Mouse (Mus musculus) limb, embryonic 14.5 days (tissue): Measurements from ENCODE around the gene Rpia. TPM values are rescaled to one million over a fixed set of nuclear protein-coding genes. Genes with fewer than 3 reads are reported as not detected.

Source experiments
- ATAC-seq: fragments of 200-750 bp; cut with Nextera tagmentation; 2 replicates; pipeline ENCODE4 v1.8.0; 2017; ENCODE audit warnings: low read depth, moderate number of reproducible peaks, moderate TSS enrichment; ENCODE audit not compliant: low FRiP score
- DNase-seq: peaks from one replicate; pipeline ENCODE4 v3.0.0-alpha.2; 2015; ENCODE audit warnings: low spot score
- H3K27ac ChIP-seq: fragments of 300-500 bp; sonication (generic); replicated peaks from 2 replicates; pipeline ENCODE4 v1.5.1; 2014; ENCODE audit warnings: low read depth, mild to moderate bottlenecking, low read length, moderate library complexity, mixed read lengths
- H3K27me3 ChIP-seq: fragments of 300-500 bp; sonication (generic); 2 replicates; pipeline ENCODE4 v1.6.1; 2014; ENCODE audit warnings: low read length, mixed read lengths; ENCODE audit not compliant: control insufficient read depth, insufficient read depth
- H3K36me3 ChIP-seq: fragments of 300-500 bp; sonication (generic); 2 replicates; pipeline ENCODE4 v1.6.1; 2014; ENCODE audit warnings: mild to moderate bottlenecking, low read length, moderate library complexity, mixed read lengths; ENCODE audit not compliant: control insufficient read depth, insufficient read depth
- H3K4me1 ChIP-seq: fragments of 300-500 bp; sonication (generic); 2 replicates; pipeline ENCODE4 v1.6.1; 2014; ENCODE audit warnings: antibody characterized with exemption, low read length, mixed read lengths; ENCODE audit not compliant: control insufficient read depth, insufficient read depth
- H3K4me2 ChIP-seq: fragments of 300-500 bp; sonication (generic); replicated peaks from 2 replicates; pipeline ENCODE4 v1.6.1; 2014; ENCODE audit warnings: low read depth, mild to moderate bottlenecking, low read length, moderate library complexity; ENCODE audit not compliant: severe bottlenecking
- H3K4me3 ChIP-seq: fragments of 300-500 bp; sonication (generic); replicated peaks from 2 replicates; pipeline ENCODE4 v1.5.1; 2014; ENCODE audit warnings: low read length
- H3K9ac ChIP-seq: fragments of 300-500 bp; sonication (generic); 2 replicates; pipeline ENCODE4 v1.6.1; 2014; ENCODE audit warnings: mild to moderate bottlenecking, low read depth, low read length, moderate library complexity; ENCODE audit not compliant: severe bottlenecking
- H3K9me3 ChIP-seq: fragments of 300-500 bp; sonication (generic); 2 replicates; pipeline ENCODE4 v1.6.1; 2016; ENCODE audit warnings: low read length; ENCODE audit not compliant: control insufficient read depth
- POLR2A ChIP-seq: fragments of 200-500 bp; IDR thresholded peaks from 2 replicates; pipeline ENCODE4 v1.8.0; 2012; ENCODE audit warnings: inconsistent platforms, mild to moderate bottlenecking, moderate library complexity, borderline replicate concordance; ENCODE audit not compliant: insufficient read depth, insufficient read length; ENCODE audit errors: extremely low read depth
- WGBS: fragments of 180-500 bp; shearing (Covaris S2); extraction: QIAGEN DNeasy Blood & Tissue Kit; methylation state at CpG from one replicate; pipeline ENCODE4 v1.1.7; 2014; 5-methylcytosine and 5-hydroxymethylcytosine counted together
- polyA plus RNA-seq, 2 experiments: library from polyadenylated mRNA; depleted of rRNA in 1 of 2; stranded (reverse) in 1 of 2; unstranded in 1 of 2; fragments of >200 nt; fragmentation: Nextera tagmentation in 1 of 2; extraction: Ambion mirVana in 1 of 2; gene quantifications; 2 replicates each; pipeline versions ENCODE4 v1.2.1 to v1.2.3; 2012 to 2014

Gene Rpia
- polyA plus RNA-seq, 2 experiments, result 2.8 to 24.3 TPM

- Histone ChIP-seq H3K4me1 (peaks cover 6% of the 10 kb centered on the region; the same call in 1 of the 2 replicates), H3K9me3 (no peaks in the 10 kb centered on the region), H3K27me3 (no peaks in the 10 kb centered on the region), H3K4me3 (no peak overlapping the region), H3K9ac (no peak overlapping the region), H3K36me3 (no peaks in the 10 kb centered on the region), H3K4me2 (no peak overlapping the region), H3K27ac (no peak overlapping the region)
- WGBS, result 69% methylated on average over 8 of the region's 8 CpGs
- ATAC-seq (no peak), DNase-seq (no peak)
- no peak for TF ChIP-seq POLR2A
Measured at GRCm38 (mm10) chr6:70751251-70751897, 40.7 kb downstream of the Rpia start.

DNA sequence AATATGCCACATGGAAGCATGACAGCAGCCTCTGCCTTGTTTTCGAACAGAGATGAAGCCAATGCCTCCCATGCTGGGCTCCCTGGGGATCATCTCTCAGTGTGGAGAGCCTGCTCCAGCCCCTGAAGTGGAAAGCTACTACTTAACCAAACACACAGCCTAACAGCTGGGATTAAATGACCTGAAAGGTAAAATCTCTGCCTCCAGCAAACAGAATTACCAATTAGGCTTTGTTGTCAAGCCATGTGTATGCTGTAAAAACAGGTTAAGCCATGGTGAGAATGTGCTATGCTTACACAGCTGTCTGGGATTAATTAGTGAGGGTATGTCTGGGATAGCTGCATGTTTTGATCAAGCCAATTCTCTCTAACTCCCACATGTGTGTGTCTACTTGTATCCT is 42.3 kb downstream of the Rpia start:
- TF ChIP-seq POLR2A, result no peak
- Histone ChIP-seq H3K9me3 (no peaks in the 10 kb centered on the region), H3K4me1 (peaks cover 6% of the 10 kb centered on the region; the same call in 1 of the 2 replicates), H3K27me3 (no peaks in the 10 kb centered on the region), H3K4me3 (no peak overlapping the region), H3K9ac (no peak overlapping the region), H3K4me2 (no peak overlapping the region), H3K36me3 (no peaks in the 10 kb centered on the region), H3K27ac (no peak overlapping the region)
- DNase-seq (no peak), ATAC-seq (no peak)
- 33% methylated on average over 1 of the region's 1 CpGs for WGBS

DNA sequence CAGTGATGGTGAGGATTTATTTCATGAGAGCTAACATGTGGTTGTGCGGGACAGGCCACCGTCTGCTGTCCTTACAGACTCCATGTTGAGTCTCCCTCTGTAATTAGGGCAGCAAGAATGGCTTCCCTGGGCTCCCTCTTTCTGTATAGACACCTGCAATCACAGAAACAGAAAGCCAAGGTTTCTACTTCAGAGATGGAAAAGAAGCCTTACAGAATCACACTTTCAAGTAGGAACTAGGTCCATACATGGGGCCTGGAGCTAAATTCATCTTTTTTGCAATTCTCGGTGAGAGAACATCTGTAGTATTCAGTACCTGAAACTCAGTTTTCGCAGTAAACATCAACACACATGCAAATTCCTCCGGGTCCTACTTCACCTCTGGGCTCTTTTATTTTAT is 44.3 kb downstream of the Rpia start:
- Histone ChIP-seq H3K36me3 (no peaks in the 10 kb centered on the region), H3K4me3 (no peak overlapping the region), H3K4me1 (peaks cover 6% of the 10 kb centered on the region; the same call in 1 of the 2 replicates), H3K27me3 (no peaks in the 10 kb centered on the region), H3K4me2 (no peak overlapping the region), H3K9me3 (no peaks in the 10 kb centered on the region), H3K27ac (no peak overlapping the region), H3K9ac (no peak overlapping the region)
- 85% methylated on average over 5 of the region's 5 CpGs for WGBS
- ATAC-seq, result no peak
- no peak for DNase-seq
- no peak for TF ChIP-seq POLR2A

- no peak for TF ChIP-seq POLR2A
- Histone ChIP-seq H3K4me2 (no peak overlapping the region), H3K4me1 (no peaks in the 10 kb centered on the region), H3K4me3 (no peak overlapping the region), H3K9me3 (no peaks in the 10 kb centered on the region), H3K27me3 (no peaks in the 10 kb centered on the region), H3K9ac (no peak overlapping the region), H3K27ac (no peak overlapping the region), H3K36me3 (no peaks in the 10 kb centered on the region)
- DNase-seq (no peak), ATAC-seq (no peak)
- WGBS, result 70% methylated on average over 5 of the region's 5 CpGs
Measured at GRCm38 (mm10) chr6:70743902-70744301, 48.1 kb downstream of the Rpia start.

GRCm38 (mm10) chr6:70742833-70743232 is 49.2 kb downstream of the Rpia start:
- no peak for DNase-seq
- Histone ChIP-seq H3K4me1 (no peaks in the 10 kb centered on the region), H3K27ac (no peak overlapping the region), H3K36me3 (no peaks in the 10 kb centered on the region), H3K4me3 (no peak overlapping the region), H3K9ac (no peak overlapping the region), H3K4me2 (no peak overlapping the region), H3K9me3 (no peaks in the 10 kb centered on the region), H3K27me3 (no peaks in the 10 kb centered on the region)
- 81% methylated on average over 4 of the region's 4 CpGs for WGBS
- no peak for TF ChIP-seq POLR2A
- no peak for ATAC-seq

DNA sequence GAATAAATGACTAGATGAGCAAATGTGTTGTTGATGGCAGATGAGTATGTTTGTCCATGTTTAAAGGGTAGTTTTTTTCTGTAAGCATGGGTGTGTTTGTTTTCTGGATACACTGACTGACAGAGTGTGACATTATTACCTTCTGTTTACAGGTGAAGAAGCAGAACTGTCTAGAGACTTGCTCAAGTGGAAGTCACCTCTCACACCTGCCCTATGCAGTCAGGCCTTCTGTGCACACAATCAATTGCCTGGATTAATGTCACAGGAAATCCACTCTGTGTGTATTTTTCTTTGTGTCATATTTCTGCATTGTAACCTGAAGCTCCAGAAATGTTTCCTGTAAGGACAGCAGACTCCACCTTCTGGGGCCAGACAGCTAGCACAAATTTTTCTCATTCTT is 51.5 kb downstream of the Rpia start:
- Histone ChIP-seq H3K9me3 (no peaks in the 10 kb centered on the region), H3K4me1 (no peaks in the 10 kb centered on the region), H3K27ac (no peak overlapping the region), H3K4me3 (no peak overlapping the region), H3K36me3 (no peaks in the 10 kb centered on the region), H3K9ac (no peak overlapping the region), H3K4me2 (no peak overlapping the region), H3K27me3 (no peaks in the 10 kb centered on the region)
- ATAC-seq (no peak), DNase-seq (no peak)
- TF ChIP-seq POLR2A, result no peak
